Mouse (Mus musculus) heart, embryonic 11.5 days (tissue): ENCODE data around the gene Rpl21. TPM values are rescaled to one million over a fixed set of nuclear protein-coding genes. Genes with fewer than 3 reads are reported as not detected.

Experiments
- ATAC-seq: fragments of 200-750 bp; cut with Nextera tagmentation; replicated peaks from 2 replicates; pipeline ENCODE4 v1.8.0; 2017; ENCODE audit warnings: moderate library complexity; ENCODE audit not compliant: insufficient number of reproducible peaks, low FRiP score, low TSS enrichment
- H3K27ac ChIP-seq: fragments of 300-500 bp; sonication (generic); 2 replicates; pipeline ENCODE4 v1.5.1; 2014; ENCODE audit warnings: mild to moderate bottlenecking, low read depth, low read length
- H3K27me3 ChIP-seq: fragments of 300-500 bp; sonication (generic); 2 replicates; pipeline ENCODE4 v1.6.1; 2014; ENCODE audit warnings: mild to moderate bottlenecking, low read length, mixed read lengths; ENCODE audit not compliant: control insufficient read depth, insufficient read depth
- H3K36me3 ChIP-seq: fragments of 300-500 bp; sonication (generic); 2 replicates; pipeline ENCODE4 v1.6.1; 2014; ENCODE audit warnings: mild to moderate bottlenecking, low read length, moderate library complexity, mixed read lengths; ENCODE audit not compliant: control insufficient read depth, insufficient read depth
- H3K4me1 ChIP-seq: fragments of 300-500 bp; sonication (generic); 2 replicates; pipeline ENCODE4 v1.6.1; 2014; ENCODE audit warnings: low read length; ENCODE audit not compliant: control insufficient read depth, insufficient read depth
- H3K4me2 ChIP-seq: fragments of 300-500 bp; sonication (generic); 2 replicates; pipeline ENCODE4 v1.6.1; 2014; ENCODE audit warnings: mild to moderate bottlenecking, moderate library complexity
- H3K4me3 ChIP-seq: fragments of 300-500 bp; sonication (generic); 2 replicates; pipeline ENCODE4 v1.5.1; 2014; ENCODE audit warnings: low read depth, low read length
- H3K9ac ChIP-seq: fragments of 300-500 bp; sonication (generic); 2 replicates; pipeline ENCODE4 v1.6.1; 2014; ENCODE audit warnings: mild to moderate bottlenecking, low read depth, low read length, moderate library complexity
- H3K9me3 ChIP-seq: fragments of 300-500 bp; sonication (generic); replicated peaks from 2 replicates; pipeline ENCODE4 v1.6.1; 2016; ENCODE audit warnings: low read length; ENCODE audit not compliant: control insufficient read depth
- WGBS: fragments of 180-500 bp; shearing (Covaris S2); extraction: QIAGEN DNeasy Blood & Tissue Kit; methylation state at CpG from one replicate; pipeline ENCODE4 v1.1.7; 2014; ENCODE audit not compliant: insufficient replicate concordance; 5-methylcytosine and 5-hydroxymethylcytosine counted together
- polyA plus RNA-seq: library from polyadenylated mRNA; unstranded; fragments of >200 nt; fragmentation: Nextera tagmentation; extraction: Ambion mirVana; gene quantifications from 2 replicates; pipeline ENCODE4 v1.2.1, GENCODE M21; 2014

Gene Rpl21
- polyA plus RNA-seq, 1 experiment from 2014 or later: 490 TPM

DNA sequence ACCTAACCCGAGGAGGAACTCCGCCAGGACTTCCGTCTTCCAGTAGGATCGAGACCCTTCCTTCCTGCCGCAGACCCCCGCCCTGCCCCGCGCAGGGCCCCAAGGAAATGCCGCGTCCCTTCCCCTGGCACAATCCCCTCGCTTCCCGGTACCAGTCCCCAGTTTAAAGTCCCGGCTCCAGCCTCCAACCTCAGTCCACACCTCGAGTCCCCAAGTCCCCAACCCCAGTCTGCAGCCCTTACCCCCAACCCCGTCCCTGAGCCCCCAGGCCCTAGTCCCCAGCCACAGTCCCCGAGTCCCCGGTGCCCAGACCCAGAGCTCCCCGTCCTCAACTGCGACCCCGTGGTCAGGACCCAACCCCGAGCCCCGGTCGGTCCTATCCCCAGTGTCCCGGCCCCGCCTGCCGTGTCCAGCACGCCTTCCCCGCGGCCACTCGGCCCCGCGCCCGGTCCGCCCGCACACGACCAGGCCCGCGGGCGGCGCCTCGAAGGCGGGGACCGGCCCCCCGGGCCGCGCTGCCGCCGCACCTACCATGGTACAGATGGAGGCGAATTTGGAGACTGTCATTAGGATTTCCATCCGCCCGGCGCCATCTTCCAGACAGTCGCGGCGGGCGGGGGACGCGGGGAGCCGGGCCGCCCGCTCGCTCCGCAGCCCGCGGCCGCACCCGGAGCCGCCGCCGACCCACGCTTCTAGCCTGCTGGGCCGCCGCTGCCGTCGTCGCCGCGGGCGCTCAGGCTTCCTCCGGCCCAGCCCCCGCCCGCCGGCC, 38.4 kb upstream of the Rpl21 start:
- no peaks in the 10 kb centered on the region for H3K9me3 ChIP-seq
- WGBS: 1% methylated on average over 75 of the region's 83 CpGs
- H3K4me2 ChIP-seq: peak overlapping the region; percentile 72
- no peaks in the 10 kb centered on the region for H3K27me3 ChIP-seq
- ATAC-seq: peak; percentile 38
- peak overlapping the region; percentile 97 for H3K4me3 ChIP-seq
- H3K36me3 ChIP-seq: no peaks in the 10 kb centered on the region
- H3K27ac ChIP-seq: peak overlapping the region; percentile 95
- H3K9ac ChIP-seq: peak overlapping the region; percentile 96
- peaks cover 28% of the 10 kb centered on the region for H3K4me1 ChIP-seq

DNA sequence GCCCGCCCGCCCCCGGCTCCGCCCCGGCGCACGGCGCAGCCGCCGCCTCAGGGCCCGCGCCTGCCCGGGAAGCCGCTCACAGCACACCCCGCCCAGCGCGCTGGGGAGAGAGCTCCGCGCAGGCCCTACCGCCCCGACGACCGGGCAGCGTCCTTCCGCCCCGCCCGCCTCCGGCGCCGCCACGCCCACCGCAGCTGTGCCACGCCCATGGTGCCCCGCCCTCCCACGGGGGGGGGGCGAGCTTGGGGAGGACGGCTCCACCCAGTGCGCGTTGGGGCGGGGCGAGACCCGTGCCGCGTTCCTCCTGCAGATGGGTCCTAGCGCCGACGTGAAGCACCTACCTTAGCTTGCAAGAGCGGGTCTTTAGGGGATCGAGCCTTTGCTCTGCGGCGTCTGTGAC, 37.8 kb upstream of the Rpl21 start, which contains the start of gene Usp12:
Usp12 (minus strand) TSS at position 154 of the 400 bp plus-strand sequence.
- Histone ChIP-seq H3K4me2 (peak within 1 kb of the TSS; percentile 72), H3K9me3 (no peaks in the 10 kb centered on the region), H3K27ac (peak within 1 kb of the TSS; percentile 95), H3K4me1 (peaks cover 28% of the 10 kb centered on the region), H3K9ac (peak within 1 kb of the TSS; percentile 96), H3K4me3 (peak within 1 kb of the TSS; percentile 97), H3K36me3 (no peaks in the 10 kb centered on the region), H3K27me3 (no peaks in the 10 kb centered on the region)
- ATAC-seq: peak; percentile 99
- under 1% methylated on average over 25 of the region's 51 CpGs for WGBS

GRCm38 (mm10) chr5:146795728-146796127, 37.0 kb upstream of the Rpl21 start:
- H3K4me2 ChIP-seq: no peak overlapping the region
- H3K4me3 ChIP-seq: no peak overlapping the region
- ATAC-seq: no peak
- H3K9ac ChIP-seq: no peak overlapping the region
- 71% methylated on average over 13 of the region's 13 CpGs for WGBS
- peaks cover 26% of the 10 kb centered on the region for H3K4me1 ChIP-seq
- no peaks in the 10 kb centered on the region for H3K36me3 ChIP-seq
- no peaks in the 10 kb centered on the region for H3K27me3 ChIP-seq
- H3K9me3 ChIP-seq: no peaks in the 10 kb centered on the region
- H3K27ac ChIP-seq: no peak overlapping the region

- Histone ChIP-seq H3K4me1 (peaks cover 5% of the 10 kb centered on the region), H3K27me3 (no peaks in the 10 kb centered on the region), H3K36me3 (no peaks in the 10 kb centered on the region), H3K4me3 (no peak overlapping the region), H3K9ac (no peak overlapping the region), H3K27ac (no peak overlapping the region), H3K4me2 (no peak overlapping the region), H3K9me3 (no peaks in the 10 kb centered on the region)
- no peak for ATAC-seq
- WGBS: 53% methylated on average over 9 of the region's 9 CpGs
These were observed 34.7 kb upstream of the Rpl21 start for GRCm38 (mm10) chr5:146798031-146798430.

- H3K27ac ChIP-seq: no peak overlapping the region
- no peaks in the 10 kb centered on the region for H3K36me3 ChIP-seq
- H3K9me3 ChIP-seq: no peaks in the 10 kb centered on the region
- WGBS: 78% methylated on average over 8 of the region's 8 CpGs
- no peak overlapping the region for H3K4me3 ChIP-seq
- no peak overlapping the region for H3K4me2 ChIP-seq
- H3K9ac ChIP-seq: no peak overlapping the region
- ATAC-seq: no peak
- H3K27me3 ChIP-seq: no peaks in the 10 kb centered on the region
- H3K4me1 ChIP-seq: no peaks in the 10 kb centered on the region
These were observed 26.7 kb upstream of the Rpl21 start for GRCm38 (mm10) chr5:146806004-146806430.

GRCm38 (mm10) chr5:146809951-146810350, 22.7 kb upstream of the Rpl21 start:
- no peak overlapping the region for H3K4me2 ChIP-seq
- WGBS: 71% methylated on average over 5 of the region's 5 CpGs
- H3K27ac ChIP-seq: no peak overlapping the region
- H3K27me3 ChIP-seq: no peaks in the 10 kb centered on the region
- H3K36me3 ChIP-seq: no peaks in the 10 kb centered on the region
- H3K4me3 ChIP-seq: no peak overlapping the region
- H3K9me3 ChIP-seq: no peaks in the 10 kb centered on the region
- H3K9ac ChIP-seq: no peak overlapping the region
- no peak for ATAC-seq
- no peaks in the 10 kb centered on the region for H3K4me1 ChIP-seq

DNA sequence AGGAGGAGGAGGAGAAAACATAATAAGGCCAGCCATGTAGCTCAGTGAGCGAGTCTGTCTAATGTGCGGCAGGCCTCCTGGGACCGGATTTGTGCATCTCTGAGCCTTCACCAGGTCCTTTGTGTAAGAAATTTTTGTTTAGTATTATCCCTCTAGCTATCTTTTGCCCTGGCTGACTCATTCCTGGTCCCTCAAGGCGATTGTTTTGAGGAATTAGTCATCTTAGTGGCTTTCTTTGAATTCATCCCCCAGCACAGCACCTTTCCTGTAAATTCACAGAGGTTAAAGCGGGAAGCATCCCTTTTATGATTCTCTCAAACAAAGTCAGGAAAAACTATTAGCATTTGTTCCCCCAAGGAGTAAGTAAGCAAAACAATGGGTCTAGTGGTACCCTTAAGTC, 19.8 kb upstream of the Rpl21 start:
- H3K4me1 ChIP-seq: no peaks in the 10 kb centered on the region
- WGBS: 92% methylated on average over 5 of the region's 5 CpGs
- no peak for ATAC-seq
- H3K36me3 ChIP-seq: no peaks in the 10 kb centered on the region
- no peaks in the 10 kb centered on the region for H3K27me3 ChIP-seq
- H3K4me2 ChIP-seq: no peak overlapping the region
- H3K4me3 ChIP-seq: no peak overlapping the region
- no peak overlapping the region for H3K27ac ChIP-seq
- H3K9me3 ChIP-seq: no peaks in the 10 kb centered on the region
- no peak overlapping the region for H3K9ac ChIP-seq

DNA sequence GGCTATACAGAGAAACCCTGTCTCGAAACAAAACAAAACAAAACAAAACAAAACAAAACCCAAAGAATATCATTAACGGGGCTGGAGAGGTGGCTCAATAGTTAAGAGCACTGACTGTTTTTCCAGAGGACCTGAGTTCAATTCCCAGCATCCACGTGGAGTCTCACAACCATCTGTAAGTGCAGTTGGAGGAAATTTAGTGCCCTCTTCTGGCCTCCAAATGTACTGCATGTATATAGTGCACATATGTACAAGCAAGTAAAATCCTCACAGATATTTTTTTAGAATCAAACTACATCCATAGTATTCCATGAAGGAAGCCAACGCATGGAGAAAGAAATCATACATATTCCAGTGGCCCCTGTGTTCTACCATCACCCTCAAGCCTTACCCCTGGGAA, 19.3 kb upstream of the Rpl21 start:
- Histone ChIP-seq H3K36me3 (no peaks in the 10 kb centered on the region), H3K4me2 (no peak overlapping the region), H3K4me1 (no peaks in the 10 kb centered on the region), H3K27me3 (no peaks in the 10 kb centered on the region), H3K27ac (no peak overlapping the region), H3K4me3 (no peak overlapping the region), H3K9me3 (no peaks in the 10 kb centered on the region), H3K9ac (no peak overlapping the region)
- ATAC-seq: no peak
- WGBS: 81% methylated on average over 4 of the region's 4 CpGs

GRCm38 (mm10) chr5:146815394-146815793, 17.3 kb upstream of the Rpl21 start:
- Histone ChIP-seq H3K4me3 (no peak overlapping the region), H3K27me3 (no peaks in the 10 kb centered on the region), H3K36me3 (no peaks in the 10 kb centered on the region), H3K9ac (no peak overlapping the region), H3K4me2 (no peak overlapping the region), H3K4me1 (no peaks in the 10 kb centered on the region), H3K9me3 (no peaks in the 10 kb centered on the region), H3K27ac (no peak overlapping the region)
- WGBS: 55% methylated on average over 4 of the region's 4 CpGs
- no peak for ATAC-seq
